Mouse (Mus musculus): ENCODE results near the gene Slc12a8.

DNA sequence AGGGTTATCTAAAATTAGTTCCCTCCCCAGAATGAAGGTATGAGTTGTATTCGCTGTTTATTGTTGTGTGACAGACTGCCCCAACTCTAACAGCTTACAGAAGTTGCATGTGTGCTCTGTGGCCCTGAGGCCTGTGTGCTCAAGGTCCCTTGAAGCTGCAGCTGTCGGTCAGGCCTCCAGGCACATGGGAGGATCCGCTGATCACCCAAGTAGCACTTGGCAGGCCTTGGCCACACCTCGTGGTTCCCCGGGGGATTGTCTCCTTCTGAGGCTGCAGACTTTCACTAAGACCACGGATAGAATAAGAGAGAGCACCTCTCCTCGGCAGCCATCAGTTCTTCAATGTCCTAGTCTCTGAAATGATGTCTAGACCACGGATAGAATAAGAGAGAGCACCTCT lies 19.3 kb downstream of the Slc12a8 start:
- TF ChIP-seq CTCF (IDR thresholded peaks at IDR 0.05; ENCODE audit: low read depth): no peak
- TF ChIP-seq EP300 (optimal IDR thresholded peaks at IDR 0.05): no peak
